Mouse (Mus musculus): ENCODE measurements around the gene Ubash3a. TPM values are rescaled to one million over a fixed set of nuclear protein-coding genes. Genes with fewer than 3 reads are reported as not detected.

The Ubash3a gene
- polyA plus RNA-seq, 2 experiments = 8.4 to 11.8 TPM

DNA sequence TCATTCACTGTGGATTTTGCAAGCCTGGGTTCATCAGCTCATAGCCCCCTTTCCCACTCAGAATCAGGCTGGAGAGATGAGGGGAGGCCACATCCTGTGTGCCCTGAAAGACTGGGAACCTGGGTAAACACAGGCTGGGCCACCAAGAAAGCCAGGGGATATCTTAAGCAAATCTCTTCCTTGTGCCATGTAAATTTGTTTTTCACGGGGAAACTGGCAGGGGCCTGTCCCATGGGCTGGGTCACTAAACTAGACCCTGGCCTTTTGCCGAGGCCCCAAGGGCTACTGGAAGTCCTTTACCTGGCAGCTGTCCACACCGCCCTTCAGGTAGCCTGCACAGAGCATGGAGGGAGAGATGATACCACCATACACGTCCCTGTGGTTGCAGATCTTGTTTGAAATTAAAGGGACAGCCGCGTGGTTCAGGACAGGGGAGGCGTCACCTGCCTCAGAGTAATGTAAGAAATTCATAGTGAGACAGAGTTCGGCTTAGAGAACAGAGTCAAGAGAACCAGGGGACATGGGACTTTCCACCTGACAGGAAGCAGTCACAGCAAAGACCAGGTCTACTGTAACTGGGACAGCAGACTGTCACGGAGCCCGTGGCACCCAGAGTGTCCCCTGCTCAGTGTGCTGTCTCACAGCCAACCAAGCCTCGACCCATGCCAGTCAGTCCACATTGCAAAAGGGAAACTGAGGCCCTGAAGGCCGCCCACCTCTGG lies 23.2 kb upstream of the Ubash3a start:
- H3K9ac ChIP-seq (replicated peaks) = no peak overlapping the region
- no peaks in the 10 kb centered on the region for H3K36me3 ChIP-seq (replicated peaks; ENCODE audit: control insufficient read depth, insufficient read depth, low read depth)
- H3K4me1 ChIP-seq (replicated peaks; ENCODE audit: control insufficient read depth in 2 of 2, insufficient read depth in 2 of 2, low read length in 1 of 2) = 0 out of 4 replicates have a peak, but pooled peaks cover 0 to 4% of the 10 kb centered on the region in 2 experiments
- 62% methylated on average over 12 of the region's 12 CpGs for WGBS (ENCODE audit: insufficient replicate concordance)
- ATAC-seq (ENCODE audit: insufficient read depth) (no peak), DNase-seq (ENCODE audit: low read depth in 3 of 3, low spot score in 3 of 3) (no peak)
- no peak overlapping the region for H3K4me3 ChIP-seq (ENCODE audit: insufficient read depth in 1 of 2, low read depth in 2 of 2, low read length in 2 of 2)
- no peak overlapping the region for H3K27ac ChIP-seq
- no peaks in the 10 kb centered on the region for H3K9me3 ChIP-seq (ENCODE audit: control insufficient read depth, low read length)
- no peaks in the 10 kb centered on the region for H3K27me3 ChIP-seq (ENCODE audit: control insufficient read depth, insufficient read depth, low read length)
- TF ChIP-seq EP300 (IDR thresholded peaks at IDR 0.05; ENCODE audit: low read depth) (no peak), CTCF (IDR thresholded peaks at IDR 0.05; ENCODE audit: low read depth) (no peak)
- H3K4me2 ChIP-seq (ENCODE audit: low read depth) = no peak overlapping the region

DNA sequence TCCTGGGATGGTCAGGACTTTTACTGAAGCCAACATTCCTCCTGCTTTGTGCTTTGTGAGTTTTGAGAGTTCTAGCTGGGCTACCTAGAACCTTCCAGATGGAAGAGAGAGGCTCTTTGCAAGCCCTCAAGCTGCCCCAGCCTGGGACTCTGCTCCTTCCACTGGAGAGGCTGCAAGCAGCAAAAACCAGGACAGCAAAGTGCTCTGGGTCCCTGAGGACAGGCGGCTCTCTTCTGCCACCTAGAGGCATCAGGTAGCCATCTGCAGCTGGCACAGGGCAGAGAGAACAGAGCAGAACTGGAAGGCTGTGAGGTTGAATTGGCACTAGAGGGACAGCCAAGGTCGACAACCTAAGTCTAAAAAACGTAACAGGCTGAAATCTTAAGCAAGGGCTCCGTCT lies 20.3 kb upstream of the Ubash3a start:
- Histone ChIP-seq H3K9me3 (ENCODE audit: control insufficient read depth, low read length) (no peaks in the 10 kb centered on the region), H3K27me3 (ENCODE audit: control insufficient read depth, insufficient read depth, low read length) (no peaks in the 10 kb centered on the region), H3K36me3 (replicated peaks; ENCODE audit: control insufficient read depth, insufficient read depth, low read depth) (no peaks in the 10 kb centered on the region), H3K9ac (replicated peaks) (no peak overlapping the region), H3K4me2 (ENCODE audit: low read depth) (no peak overlapping the region), H3K4me1 (replicated peaks; ENCODE audit: control insufficient read depth in 2 of 2, insufficient read depth in 2 of 2, low read length in 1 of 2) (0 out of 4 replicates have a peak, but pooled peaks cover 0 to 2% of the 10 kb centered on the region in 2 experiments), H3K4me3 (ENCODE audit: insufficient read depth in 1 of 2, low read depth in 2 of 2, low read length in 2 of 2) (no peak overlapping the region), H3K27ac (no peak overlapping the region)
- DNase-seq (ENCODE audit: low read depth in 3 of 3, low spot score in 3 of 3) (peak in 2 of 3 experiments; percentile 31 to 41), ATAC-seq (ENCODE audit: insufficient read depth) (no peak)
- 10% methylated on average over 4 of the region's 4 CpGs for WGBS (ENCODE audit: insufficient replicate concordance)
- TF ChIP-seq CTCF (IDR thresholded peaks at IDR 0.05; ENCODE audit: low read depth) = peak; percentile 92
- TF ChIP-seq EP300 (IDR thresholded peaks at IDR 0.05; ENCODE audit: low read depth) = no peak

DNA sequence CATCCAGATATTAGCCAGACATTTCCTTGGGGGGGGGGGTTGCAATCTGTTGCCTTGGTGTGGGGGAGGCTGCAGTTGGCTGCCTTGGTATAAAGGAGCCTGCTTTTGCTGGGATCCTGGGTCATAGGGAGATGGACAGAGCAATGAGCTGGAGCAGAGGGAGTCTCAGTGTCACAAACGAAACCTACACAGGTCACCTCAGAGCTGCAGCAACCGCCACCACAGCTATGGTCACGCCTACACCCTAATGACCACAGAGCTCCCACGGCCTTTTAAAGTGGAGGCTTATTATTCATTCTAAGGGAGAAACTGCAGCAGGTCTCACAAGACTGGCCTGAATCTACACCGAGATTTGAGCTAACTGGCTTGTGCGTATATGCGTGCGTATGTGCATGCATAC lies 15.8 kb upstream of the Ubash3a start:
- Histone ChIP-seq H3K36me3 (replicated peaks; ENCODE audit: control insufficient read depth, insufficient read depth, low read depth) (no peaks in the 10 kb centered on the region), H3K4me1 (replicated peaks; ENCODE audit: control insufficient read depth in 2 of 2, insufficient read depth in 2 of 2, low read length in 1 of 2) (peaks cover 0 to 11% of the 10 kb centered on the region in 2 experiments; a peak in 2 of 4 replicates), H3K4me3 (ENCODE audit: insufficient read depth in 1 of 2, low read depth in 2 of 2, low read length in 2 of 2) (no peak overlapping the region), H3K9ac (replicated peaks) (no peak overlapping the region), H3K4me2 (ENCODE audit: low read depth) (no peak overlapping the region), H3K27ac (no peak overlapping the region), H3K9me3 (ENCODE audit: control insufficient read depth, low read length) (no peaks in the 10 kb centered on the region), H3K27me3 (ENCODE audit: control insufficient read depth, insufficient read depth, low read length) (no peaks in the 10 kb centered on the region)
- ATAC-seq (ENCODE audit: insufficient read depth) (no peak), DNase-seq (ENCODE audit: low read depth in 3 of 3, low spot score in 3 of 3) (no peak)
- 66% methylated on average over 8 of the region's 8 CpGs for WGBS (ENCODE audit: insufficient replicate concordance)
- TF ChIP-seq CTCF (IDR thresholded peaks at IDR 0.05; ENCODE audit: low read depth) (no peak), EP300 (IDR thresholded peaks at IDR 0.05; ENCODE audit: low read depth) (no peak)

DNA sequence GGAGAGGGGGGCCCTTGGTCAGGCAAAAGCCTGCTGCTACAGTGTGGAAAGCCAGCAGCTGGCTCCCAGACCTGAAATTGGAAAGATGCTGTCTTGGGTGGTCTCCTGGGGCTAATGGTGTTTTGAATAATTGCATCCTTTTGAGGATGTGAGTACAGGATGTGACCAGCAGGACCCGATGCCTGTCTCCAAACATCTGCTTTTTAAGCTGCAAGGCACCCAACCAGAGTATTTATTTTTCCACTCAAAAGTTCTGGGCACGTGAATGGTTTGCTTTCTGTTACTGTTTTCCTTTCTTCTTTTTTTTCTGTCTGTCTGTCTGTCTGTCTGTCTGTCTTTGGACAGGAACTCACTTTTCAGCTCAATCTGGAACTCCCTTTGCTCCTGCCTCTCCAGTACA lies 15.0 kb upstream of the Ubash3a start:
- ATAC-seq (ENCODE audit: insufficient read depth) = no peak
- H3K27me3 ChIP-seq (ENCODE audit: control insufficient read depth, insufficient read depth, low read length) = no peaks in the 10 kb centered on the region
- peaks cover 0 to 11% of the 10 kb centered on the region in 2 experiments; a peak in 2 of 4 replicates for H3K4me1 ChIP-seq (replicated peaks; ENCODE audit: control insufficient read depth in 2 of 2, insufficient read depth in 2 of 2, low read length in 1 of 2)
- DNase-seq (ENCODE audit: low read depth in 3 of 3, low spot score in 3 of 3) = no peak
- no peak overlapping the region for H3K4me3 ChIP-seq (ENCODE audit: insufficient read depth in 1 of 2, low read depth in 2 of 2, low read length in 2 of 2)
- no peak overlapping the region for H3K9ac ChIP-seq (replicated peaks)
- no peaks in the 10 kb centered on the region for H3K36me3 ChIP-seq (replicated peaks; ENCODE audit: control insufficient read depth, insufficient read depth, low read depth)
- 48% methylated on average over 2 of the region's 2 CpGs for WGBS (ENCODE audit: insufficient replicate concordance)
- no peak overlapping the region for H3K4me2 ChIP-seq (ENCODE audit: low read depth)
- no peak for TF ChIP-seq CTCF (IDR thresholded peaks at IDR 0.05; ENCODE audit: low read depth)
- no peak for TF ChIP-seq EP300 (IDR thresholded peaks at IDR 0.05; ENCODE audit: low read depth)
- no peaks in the 10 kb centered on the region for H3K9me3 ChIP-seq (ENCODE audit: control insufficient read depth, low read length)
- H3K27ac ChIP-seq = no peak overlapping the region

- WGBS (ENCODE audit: insufficient replicate concordance) = 82% methylated on average over 9 of the region's 9 CpGs
- Histone ChIP-seq H3K9ac (replicated peaks) (no peak overlapping the region), H3K4me3 (ENCODE audit: insufficient read depth in 1 of 2, low read depth in 2 of 2, low read length in 2 of 2) (no peak overlapping the region), H3K27ac (no peak overlapping the region), H3K27me3 (ENCODE audit: control insufficient read depth, insufficient read depth, low read length) (no peaks in the 10 kb centered on the region), H3K4me1 (replicated peaks; ENCODE audit: control insufficient read depth in 2 of 2, insufficient read depth in 2 of 2, low read length in 1 of 2) (peaks cover 0 to 11% of the 10 kb centered on the region in 2 experiments; a peak in 2 of 4 replicates), H3K9me3 (ENCODE audit: control insufficient read depth, low read length) (no peaks in the 10 kb centered on the region), H3K36me3 (replicated peaks; ENCODE audit: control insufficient read depth, insufficient read depth, low read depth) (no peaks in the 10 kb centered on the region), H3K4me2 (ENCODE audit: low read depth) (no peak overlapping the region)
- DNase-seq (ENCODE audit: low read depth in 3 of 3, low spot score in 3 of 3) (no peak), ATAC-seq (ENCODE audit: insufficient read depth) (no peak)
- TF ChIP-seq CTCF (IDR thresholded peaks at IDR 0.05; ENCODE audit: low read depth) (no peak), EP300 (IDR thresholded peaks at IDR 0.05; ENCODE audit: low read depth) (no peak)
Measured at GRCm38 (mm10) chr17:31193360-31193759, 14.3 kb upstream of the Ubash3a start.

Measured in liver, embryonic 14.5 days (tissue).